Mouse (Mus musculus) liver, embryonic 14.5 days (tissue): ENCODE measurements around the gene Lypd6.

ENCODE experiments used
- CTCF ChIP-seq: IDR thresholded peaks from 2 replicates; pipeline ENCODE4 v1.5.1; 2016; ENCODE audit warnings: antibody characterized with exemption, low read depth, control low read depth
- EP300 ChIP-seq: IDR thresholded peaks from 2 replicates; pipeline ENCODE4 v1.6.1; 2016; ENCODE audit warnings: antibody characterized with exemption, low read depth

GRCm38 (mm10) chr2:50066968-50067315 lies 713 bp downstream of the Lypd6 start:
- no peak for TF ChIP-seq EP300
- no peak for TF ChIP-seq CTCF
